25 mouse cellular contexts compared by ENCODE assay signal in genomic region chr3:100419962-100420690, GRCm38 (mm10).
A peak's percentile ranks its signal among the peaks of the same experiment; 100 is the strongest.
DNase-seq lines count a peak whose midpoint lies in the region; ATAC-seq and TF ChIP-seq lines count a peak whose summit lies in the region.
"Had no signal": no experiment of that assay in that cellular context is flagged by ENCODE, and none has a peak within 500 bp of the region (broad histone marks: within the 10 kb centered on the region; RNA-seq: fewer than 3 reads in every experiment).

No protein-coding gene starts in this region.

- H3K27ac ChIP-seq in cortical plate, adult 2 months (ENCODE audit: insufficient read depth, low read length), result 0 out of 2 replicates have a peak overlapping the region, but pooled peaks have one; percentile 14
- H3K27ac ChIP-seq: embryonic facial prominence, embryonic 13.5 days; forebrain, embryonic 13.5 days; heart, embryonic 10.5 days; hindbrain, embryonic 12.5 days had no signal

- no peak overlapping the region for H3K4me3 ChIP-seq in cortical plate, adult 2 months (ENCODE audit: insufficient read depth, low read length)
- H3K4me3 ChIP-seq: embryonic facial prominence, embryonic 13.5 days; forebrain, embryonic 13.5 days; heart, embryonic 10.5 days; hindbrain, embryonic 12.5 days had no signal

- TF ChIP-seq CTCF in cortical plate, adult 2 months (IDR thresholded peaks at IDR 0.05; ENCODE audit: extremely low read depth, insufficient read depth, low read length), result no peak

- H3K4me1 ChIP-seq in cortical plate, adult 2 months (ENCODE audit: control insufficient read depth, insufficient read depth, low read length), result peaks cover 13% of the 10 kb centered on the region

- no peak for TF ChIP-seq POLR2A in cortical plate, adult 2 months (IDR thresholded peaks at IDR 0.05; ENCODE audit: extremely low read depth, insufficient read depth, low read length)

- DNase-seq in layer of hippocampus, adult 11-12 months (ENCODE audit: low spot score), result peak; percentile 53
- no peak for DNase-seq in layer of hippocampus, postnatal 10 days (ENCODE audit: low spot score in 2 of 2)
- DNase-seq in ovary, adult 18-20 months (ENCODE audit: low spot score), result peak; percentile 52
- no peak for DNase-seq in ovary, postnatal 10 days (ENCODE audit: low spot score)
- no peak for DNase-seq in gastrocnemius, postnatal 10 days
- DNase-seq: adrenal gland, adult 2 months; adrenal gland, postnatal 36 days; B cell, adult 2 months; cerebellum, adult 11-12 months; cerebellum, adult 9-10 months; cerebellum, postnatal 25 days; forebrain, postnatal 0 days; gastrocnemius, postnatal 25 days; heart, adult 18-20 months; heart, postnatal 10 days; heart, postnatal 4 days had no signal

- ATAC-seq in monocyte, adult 5-6 weeks (replicated peaks; ENCODE audit: insufficient number of reproducible peaks, low FRiP score, low TSS enrichment, poor library complexity, severe bottlenecking), result no peak
- ATAC-seq: CD4-positive, CD25-positive, alpha-beta regulatory T cell, adult 4 months; forebrain, embryonic 13.5 days; forebrain, postnatal 0 days; hindbrain, embryonic 16.5 days; Patski had no signal

Comparison
In these comparisons a context has a peak if more than half of its experiments do, and no peak if none do; other contexts are left out.
1. DNase-seq: peak in layer of hippocampus, adult 11-12 months (single experiment) and ovary, adult 18-20 months (single experiment); none in layer of hippocampus, postnatal 10 days (0 of 2), ovary, postnatal 10 days (single experiment) and gastrocnemius, postnatal 10 days (single experiment).